ENCODE assay signal across 14 mouse cellular contexts in genomic region chr7:80441986-80442904, GRCm38 (mm10). TPM values are rescaled to one million over a fixed set of nuclear protein-coding genes. Genes with fewer than 3 reads are reported as not detected.
DNase-seq lines count a peak whose midpoint lies in the region; ATAC-seq and TF ChIP-seq lines count a peak whose summit lies in the region.
"Had no signal": no experiment of that assay in that cellular context is flagged by ENCODE, and none has a peak within 500 bp of the region (broad histone marks: within the 10 kb centered on the region; RNA-seq: fewer than 3 reads in every experiment).

No protein-coding gene starts in this region.

- WGBS in heart, embryonic 10.5 days = 61% methylated on average over 11 of the region's 11 CpGs
- WGBS in midbrain, postnatal 0 days = 56% methylated on average over 11 of the region's 11 CpGs
- 57% methylated on average over 11 of the region's 11 CpGs for WGBS in midbrain, embryonic 11.5 days
- 56% methylated on average over 11 of the region's 11 CpGs for WGBS in embryonic facial prominence, embryonic 11.5 days
- WGBS in midbrain, embryonic 14.5 days = 50% methylated on average over 11 of the region's 11 CpGs

- H3K4me2 ChIP-seq in midbrain, postnatal 0 days (ENCODE audit: low read depth, low read length, poor library complexity, severe bottlenecking) = no peak overlapping the region
- H3K4me2 ChIP-seq in midbrain, embryonic 11.5 days = no peak overlapping the region
- H3K4me2 ChIP-seq in embryonic facial prominence, embryonic 11.5 days (ENCODE audit: low read depth, low read length) = no peak overlapping the region
- no peak overlapping the region for H3K4me2 ChIP-seq in midbrain, embryonic 14.5 days (ENCODE audit: low read length)
- H3K4me2 ChIP-seq: hindbrain, embryonic 15.5 days had no signal

- ATAC-seq in midbrain, postnatal 0 days (ENCODE audit: low FRiP score) = no peak
- no peak for ATAC-seq in midbrain, embryonic 11.5 days (ENCODE audit: low FRiP score)
- ATAC-seq in embryonic facial prominence, embryonic 11.5 days (replicated peaks; ENCODE audit: insufficient number of reproducible peaks, low FRiP score, low TSS enrichment, low read depth) = 0 out of 2 replicates have a peak, but pooled peaks have one; percentile 32
- no peak for ATAC-seq in midbrain, embryonic 14.5 days (ENCODE audit: low FRiP score, low TSS enrichment)
- ATAC-seq: liver, postnatal 0 days had no signal

- peak overlapping the region; percentile 90 for H3K27ac ChIP-seq in heart, embryonic 10.5 days
- H3K27ac ChIP-seq in midbrain, postnatal 0 days (ENCODE audit: low read depth, low read length) = no peak overlapping the region
- no peak overlapping the region for H3K27ac ChIP-seq in midbrain, embryonic 11.5 days (ENCODE audit: low read depth, low read length)
- H3K27ac ChIP-seq in embryonic facial prominence, embryonic 11.5 days (replicated peaks; ENCODE audit: low read depth, low read length) = peak overlapping the region; percentile 38
- no peak overlapping the region for H3K27ac ChIP-seq in midbrain, embryonic 14.5 days (replicated peaks; ENCODE audit: low read depth, low read length)
- H3K27ac ChIP-seq: hindbrain, embryonic 15.5 days had no signal

- H3K36me3 ChIP-seq in heart, embryonic 10.5 days = no peaks in the 10 kb centered on the region
- no peaks in the 10 kb centered on the region for H3K36me3 ChIP-seq in midbrain, postnatal 0 days (ENCODE audit: insufficient read depth, low read length)
- H3K36me3 ChIP-seq in midbrain, embryonic 11.5 days (ENCODE audit: control insufficient read depth, insufficient read depth, low read length) = no peaks in the 10 kb centered on the region
- no peaks in the 10 kb centered on the region for H3K36me3 ChIP-seq in embryonic facial prominence, embryonic 11.5 days (replicated peaks; ENCODE audit: control insufficient read depth, insufficient read depth, low read depth, low read length)
- H3K36me3 ChIP-seq in midbrain, embryonic 14.5 days (ENCODE audit: control insufficient read depth, insufficient read depth, low read length) = no peaks in the 10 kb centered on the region
- H3K36me3 ChIP-seq: G1E; hindbrain, embryonic 15.5 days had no signal

- H3K4me3 ChIP-seq in heart, embryonic 10.5 days = no peak overlapping the region
- H3K4me3 ChIP-seq in midbrain, postnatal 0 days (ENCODE audit: low read depth, low read length) = no peak overlapping the region
- H3K4me3 ChIP-seq in midbrain, embryonic 11.5 days (ENCODE audit: low read depth, low read length) = no peak overlapping the region
- no peak overlapping the region for H3K4me3 ChIP-seq in embryonic facial prominence, embryonic 11.5 days (ENCODE audit: low read depth, low read length)
- no peak overlapping the region for H3K4me3 ChIP-seq in midbrain, embryonic 14.5 days (replicated peaks; ENCODE audit: low read depth, low read length)
- H3K4me3 ChIP-seq: erythroblast, embryonic 14.5 days; hindbrain, embryonic 15.5 days had no signal

- H3K9ac ChIP-seq in midbrain, postnatal 0 days (replicated peaks; ENCODE audit: low read length, poor library complexity, severe bottlenecking) = no peak overlapping the region
- H3K9ac ChIP-seq in midbrain, embryonic 11.5 days (ENCODE audit: low read length) = no peak overlapping the region
- no peak overlapping the region for H3K9ac ChIP-seq in embryonic facial prominence, embryonic 11.5 days (replicated peaks; ENCODE audit: low read length)
- H3K9ac ChIP-seq in midbrain, embryonic 14.5 days (replicated peaks; ENCODE audit: low read length) = no peak overlapping the region
- H3K9ac ChIP-seq: hindbrain, embryonic 15.5 days; liver, postnatal 0 days had no signal

- no peaks in the 10 kb centered on the region for H3K9me3 ChIP-seq in heart, embryonic 10.5 days
- no peaks in the 10 kb centered on the region for H3K9me3 ChIP-seq in midbrain, postnatal 0 days (ENCODE audit: low read length)
- no peaks in the 10 kb centered on the region for H3K9me3 ChIP-seq in midbrain, embryonic 11.5 days (ENCODE audit: control insufficient read depth, low read length)
- no peaks in the 10 kb centered on the region for H3K9me3 ChIP-seq in embryonic facial prominence, embryonic 11.5 days (replicated peaks; ENCODE audit: control insufficient read depth, low read length)
- no peaks in the 10 kb centered on the region for H3K9me3 ChIP-seq in midbrain, embryonic 14.5 days (ENCODE audit: control insufficient read depth, low read length)
- H3K9me3 ChIP-seq: G1E; hindbrain, embryonic 15.5 days had no signal

- H3K27me3 ChIP-seq in heart, embryonic 10.5 days (ENCODE audit: insufficient read depth, poor library complexity, severe bottlenecking) = no peaks in the 10 kb centered on the region
- no peaks in the 10 kb centered on the region for H3K27me3 ChIP-seq in midbrain, postnatal 0 days (ENCODE audit: insufficient read depth, low read length)
- H3K27me3 ChIP-seq in midbrain, embryonic 11.5 days (ENCODE audit: control insufficient read depth, insufficient read depth, low read length) = no peaks in the 10 kb centered on the region
- no peaks in the 10 kb centered on the region for H3K27me3 ChIP-seq in embryonic facial prominence, embryonic 11.5 days (ENCODE audit: control insufficient read depth, insufficient read depth, low read length)
- H3K27me3 ChIP-seq in midbrain, embryonic 14.5 days (ENCODE audit: control insufficient read depth, insufficient read depth, low read length) = no peaks in the 10 kb centered on the region
- H3K27me3 ChIP-seq: hindbrain, embryonic 15.5 days had no signal

- H3K4me1 ChIP-seq in heart, embryonic 10.5 days = peaks cover 80% of the 10 kb centered on the region
- H3K4me1 ChIP-seq in midbrain, postnatal 0 days (ENCODE audit: insufficient read depth, low read length) = no peaks in the 10 kb centered on the region
- H3K4me1 ChIP-seq in midbrain, embryonic 11.5 days (ENCODE audit: control insufficient read depth, insufficient read depth, low read length) = no peaks in the 10 kb centered on the region; the same call in 1 of the 2 replicates
- no peaks in the 10 kb centered on the region; the same call in 1 of the 2 replicates for H3K4me1 ChIP-seq in embryonic facial prominence, embryonic 11.5 days (ENCODE audit: control insufficient read depth, insufficient read depth, low read length)
- H3K4me1 ChIP-seq in midbrain, embryonic 14.5 days (ENCODE audit: control insufficient read depth, insufficient read depth, low read length) = 0 out of 2 replicates have a peak, but pooled peaks cover 3% of the 10 kb centered on the region

- no peak for TF ChIP-seq CTCF in midbrain, postnatal 0 days (IDR thresholded peaks at IDR 0.05)

- DNase-seq in heart, embryonic 10.5 days (ENCODE audit: low spot score) = no peak
- DNase-seq in heart, adult 9 months (ENCODE audit: low spot score in 2 of 2) = no peak
- peak; percentile 21 for DNase-seq in midbrain, postnatal 0 days (ENCODE audit: low spot score)
- no peak for DNase-seq in midbrain, embryonic 11.5 days (ENCODE audit: low spot score, missing footprints)
- peak; percentile 52 for DNase-seq in embryonic facial prominence, embryonic 11.5 days (ENCODE audit: low spot score)
- DNase-seq in mesoderm, embryonic 11.5 days (ENCODE audit: low read depth, low spot score) = peak; percentile 17
- DNase-seq in urinary bladder, postnatal 25 days (ENCODE audit: low spot score) = no peak
- DNase-seq in midbrain, embryonic 14.5 days = no peak
- DNase-seq: liver, postnatal 0 days; spleen, adult 18-20 months; thymus, postnatal 4 days had no signal

RNA-seq across cellular contexts. Expression of gene Furin, which starts 37.0 kb away (rescaled TPM):
- 18.1 and 20.7 TPM in 2 replicates for polyA plus RNA-seq in heart, embryonic 10.5 days (2016; fragmentation: Nextera tagmentation; extraction: Ambion mirVana)
- total RNA-seq in midbrain, postnatal 0 days (2014; rRNA removed) = 16.6 TPM in 2 replicates
- 5.0 and 6.0 TPM in 2 replicates for polyA plus RNA-seq in midbrain, postnatal 0 days (2015; fragmentation: Nextera tagmentation; extraction: Ambion mirVana)
- polyA plus RNA-seq in midbrain, embryonic 11.5 days (2014; fragmentation: Nextera tagmentation; extraction: Ambion mirVana) = 2.7 TPM in 2 replicates
- polyA plus RNA-seq in embryonic facial prominence, embryonic 11.5 days (2014; fragmentation: Nextera tagmentation; extraction: Ambion mirVana) = 5.2 and 6.0 TPM in 2 replicates
- 4.6 and 4.9 TPM in 2 replicates for polyA plus RNA-seq in midbrain, embryonic 14.5 days (2014; fragmentation: Nextera tagmentation; extraction: Ambion mirVana)

RNA-seq across cellular contexts. Expression of gene Fes, which starts 54.5 kb away (rescaled TPM):
- 9.7 and 11.7 TPM in 2 replicates for polyA plus RNA-seq in heart, embryonic 10.5 days (2016; fragmentation: Nextera tagmentation; extraction: Ambion mirVana)
- 4.3 and 7.9 TPM in 2 replicates for total RNA-seq in midbrain, postnatal 0 days (2014; rRNA removed)
- 3.1 and 3.7 TPM in 2 replicates for polyA plus RNA-seq in midbrain, postnatal 0 days (2015; fragmentation: Nextera tagmentation; extraction: Ambion mirVana)
- polyA plus RNA-seq in midbrain, embryonic 11.5 days (2014; fragmentation: Nextera tagmentation; extraction: Ambion mirVana) = 7.3 and 7.6 TPM in 2 replicates
- polyA plus RNA-seq in embryonic facial prominence, embryonic 11.5 days (2014; fragmentation: Nextera tagmentation; extraction: Ambion mirVana) = 6.6 and 8.3 TPM in 2 replicates
- 1.6 and 3.2 TPM in 2 replicates for polyA plus RNA-seq in midbrain, embryonic 14.5 days (2014; fragmentation: Nextera tagmentation; extraction: Ambion mirVana)

Comparison
In these comparisons a context has a peak if more than half of its experiments do, and no peak if none do; other contexts are left out.
1. DNase-seq: peak in midbrain, postnatal 0 days (single experiment), embryonic facial prominence, embryonic 11.5 days (single experiment) and mesoderm, embryonic 11.5 days (single experiment); none in heart, embryonic 10.5 days (single experiment), heart, adult 9 months (0 of 2), midbrain, embryonic 11.5 days (single experiment), urinary bladder, postnatal 25 days (single experiment) and midbrain, embryonic 14.5 days (single experiment).
2. H3K27ac ChIP-seq: peak in heart, embryonic 10.5 days (single experiment) and embryonic facial prominence, embryonic 11.5 days (single experiment); none in midbrain, postnatal 0 days (single experiment), midbrain, embryonic 11.5 days (single experiment) and midbrain, embryonic 14.5 days (single experiment).